Mouse (Mus musculus): ENCODE measurements around the gene Erich4.

The Erich4 gene

GRCm38 (mm10) chr7:25615706-25616011 is at the start of gene Erich4:
Gene Erich4 (minus strand): TSS chr7:25615892.
- no peak for DNase-seq

- peak; percentile 99 to 100 for DNase-seq
Observed at GRCm38 (mm10) chr7:25658657-25659472, 43.2 kb upstream of the Erich4 start, which contains the start of the genes Bckdha and Exosc5. Gene Bckdha (minus strand): TSS chr7:25658981. Gene Exosc5 (plus strand): TSS chr7:25659164.

- DNase-seq, result no peak
Observed at GRCm38 (mm10) chr7:25657785-25658184, 42.1 kb upstream of the Erich4 start.

- peak; percentile 69 to 72 for DNase-seq
Observed at GRCm38 (mm10) chr7:25655601-25656428, 40.1 kb upstream of the Erich4 start.

- no peak for DNase-seq
Observed at GRCm38 (mm10) chr7:25652244-25652759, 36.6 kb upstream of the Erich4 start.

- DNase-seq, result no peak
Observed at GRCm38 (mm10) chr7:25651281-25651680, 35.6 kb upstream of the Erich4 start.

GRCm38 (mm10) chr7:25649839-25650238 is 34.1 kb upstream of the Erich4 start:
- DNase-seq, result no peak

- no peak for DNase-seq
Observed at GRCm38 (mm10) chr7:25647574-25648123, 32.0 kb upstream of the Erich4 start.

GRCm38 (mm10) chr7:25645074-25645473 is 29.4 kb upstream of the Erich4 start:
- DNase-seq, result no peak

- no peak for DNase-seq
Observed at GRCm38 (mm10) chr7:25644631-25645030, 28.9 kb upstream of the Erich4 start.

- DNase-seq, result no peak
Observed at GRCm38 (mm10) chr7:25644136-25644535, 28.4 kb upstream of the Erich4 start.

- peak; percentile 62 to 66 for DNase-seq
Observed at GRCm38 (mm10) chr7:25639754-25640153, 24.1 kb upstream of the Erich4 start.

- DNase-seq, result no peak
Observed at GRCm38 (mm10) chr7:25637099-25637498, 21.4 kb upstream of the Erich4 start.

GRCm38 (mm10) chr7:25636373-25636772 is 20.7 kb upstream of the Erich4 start:
- DNase-seq, result no peak

GRCm38 (mm10) chr7:25632679-25633078 is 17.0 kb upstream of the Erich4 start:
- no peak for DNase-seq

GRCm38 (mm10) chr7:25628323-25628620 is 12.6 kb upstream of the Erich4 start:
- DNase-seq, result no peak

GRCm38 (mm10) chr7:25627431-25628322 is 12.0 kb upstream of the Erich4 start:
- no peak for DNase-seq

GRCm38 (mm10) chr7:25626509-25627430 is 11.1 kb upstream of the Erich4 start, which contains the start of gene B3gnt8:
Gene B3gnt8 (plus strand): TSS chr7:25626654.
- peak in 1 of 2 experiments; percentile 52 for DNase-seq

- DNase-seq, result peak; percentile 54 to 59
Observed at GRCm38 (mm10) chr7:25625594-25626250, 10.0 kb upstream of the Erich4 start.

GRCm38 (mm10) chr7:25624851-25625250 is 9.2 kb upstream of the Erich4 start:
- DNase-seq, result no peak

Data from cerebellum, postnatal 36 days (tissue).